Mouse (Mus musculus): ENCODE results near the gene Sft2d1. TPM values are rescaled to one million over a fixed set of nuclear protein-coding genes. Genes with fewer than 3 reads are reported as not detected.

Sft2d1 gene
- total and polyA plus RNA-seq, 3 experiments, result 23.7 to 64.1 (median 29.1) TPM

DNA sequence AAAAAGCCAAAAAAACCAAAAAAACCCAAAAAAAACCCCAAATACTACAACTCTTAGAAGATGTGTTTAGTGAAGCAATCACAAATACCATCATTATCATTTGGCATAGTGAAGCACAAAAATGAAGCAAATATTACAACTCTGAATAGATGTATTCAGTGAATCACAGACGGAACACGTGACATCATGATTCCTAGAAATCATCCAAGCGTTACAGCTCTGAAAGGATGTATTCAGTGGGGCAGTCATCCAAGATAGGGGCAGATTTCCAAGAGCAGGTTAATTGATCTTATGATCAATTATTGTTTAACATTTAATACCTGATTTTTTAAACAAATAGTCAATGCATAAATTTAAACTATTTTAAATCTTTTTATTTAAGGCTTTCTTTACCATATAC, 33.6 kb upstream of the Sft2d1 start:
- TF ChIP-seq GATA2 (IDR thresholded peaks at IDR 0.05; ENCODE audit: borderline replicate concordance, low read depth, low read length), result no peak
- TF ChIP-seq GATA1 (IDR thresholded peaks at IDR 0.05; ENCODE audit: borderline replicate concordance, low read length), result no peak
- TF ChIP-seq TAL1 (conservative IDR thresholded peaks at IDR 0.05; ENCODE audit: low read depth, low read length), result no peak
- TF ChIP-seq POLR2AphosphoS5 (IDR thresholded peaks at IDR 0.05; ENCODE audit: insufficient replicate concordance, low read depth, low read length), result no peak
- no peak for TF ChIP-seq CTCF (IDR thresholded peaks at IDR 0.05; ENCODE audit: low read depth, low read length)
- H3K4me1 ChIP-seq (ENCODE audit: insufficient read depth, low read depth, low read length), result 0 out of 2 replicates have a peak, but pooled peaks cover 5% of the 10 kb centered on the region
- H3K36me3 ChIP-seq (replicated peaks), result no peaks in the 10 kb centered on the region
- ATAC-seq (ENCODE audit: extremely low read depth, insufficient number of reproducible peaks, low FRiP score, poor library complexity, severe bottlenecking) (no peak), DNase-seq (ENCODE audit: low spot score) (no peak)
- H3K27me3 ChIP-seq (ENCODE audit: insufficient read depth, low read length), result peaks cover 32% of the 10 kb centered on the region
- no peaks in the 10 kb centered on the region for H3K9me3 ChIP-seq (replicated peaks)
- H3K4me3 ChIP-seq (ENCODE audit: low read depth, low read length), result no peak overlapping the region

DNA sequence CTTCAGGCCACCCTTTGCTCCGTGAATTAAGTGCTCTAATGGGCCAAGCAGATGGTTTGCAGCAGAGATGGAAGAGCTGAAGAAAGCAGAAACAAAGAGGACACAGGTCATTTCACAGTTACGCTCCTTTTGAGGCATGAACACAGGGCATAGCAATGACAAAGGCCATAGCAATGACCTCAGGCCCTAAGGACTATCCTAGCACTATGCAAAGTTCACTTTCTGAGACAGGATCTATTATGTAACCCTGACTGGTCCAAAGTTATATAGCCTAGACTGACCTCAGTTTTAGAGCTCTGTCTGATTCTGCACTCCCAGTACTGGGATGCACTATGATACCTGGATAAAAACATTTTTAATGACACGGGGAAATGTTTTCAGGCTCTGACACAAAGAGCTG, 32.5 kb upstream of the Sft2d1 start:
- Histone ChIP-seq H3K27me3 (ENCODE audit: insufficient read depth, low read length) (peaks cover 23% of the 10 kb centered on the region), H3K9me3 (replicated peaks) (no peaks in the 10 kb centered on the region), H3K4me3 (ENCODE audit: low read depth, low read length) (no peak overlapping the region), H3K4me1 (ENCODE audit: insufficient read depth, low read depth, low read length) (peaks cover 12% of the 10 kb centered on the region), H3K36me3 (replicated peaks) (no peaks in the 10 kb centered on the region)
- TF ChIP-seq POLR2AphosphoS5 (IDR thresholded peaks at IDR 0.05; ENCODE audit: insufficient replicate concordance, low read depth, low read length) (no peak), GATA1 (IDR thresholded peaks at IDR 0.05; ENCODE audit: borderline replicate concordance, low read length) (no peak), TAL1 (conservative IDR thresholded peaks at IDR 0.05; ENCODE audit: low read depth, low read length) (no peak)
- DNase-seq (ENCODE audit: low spot score) (no peak), ATAC-seq (ENCODE audit: extremely low read depth, insufficient number of reproducible peaks, low FRiP score, poor library complexity, severe bottlenecking) (no peak)

DNA sequence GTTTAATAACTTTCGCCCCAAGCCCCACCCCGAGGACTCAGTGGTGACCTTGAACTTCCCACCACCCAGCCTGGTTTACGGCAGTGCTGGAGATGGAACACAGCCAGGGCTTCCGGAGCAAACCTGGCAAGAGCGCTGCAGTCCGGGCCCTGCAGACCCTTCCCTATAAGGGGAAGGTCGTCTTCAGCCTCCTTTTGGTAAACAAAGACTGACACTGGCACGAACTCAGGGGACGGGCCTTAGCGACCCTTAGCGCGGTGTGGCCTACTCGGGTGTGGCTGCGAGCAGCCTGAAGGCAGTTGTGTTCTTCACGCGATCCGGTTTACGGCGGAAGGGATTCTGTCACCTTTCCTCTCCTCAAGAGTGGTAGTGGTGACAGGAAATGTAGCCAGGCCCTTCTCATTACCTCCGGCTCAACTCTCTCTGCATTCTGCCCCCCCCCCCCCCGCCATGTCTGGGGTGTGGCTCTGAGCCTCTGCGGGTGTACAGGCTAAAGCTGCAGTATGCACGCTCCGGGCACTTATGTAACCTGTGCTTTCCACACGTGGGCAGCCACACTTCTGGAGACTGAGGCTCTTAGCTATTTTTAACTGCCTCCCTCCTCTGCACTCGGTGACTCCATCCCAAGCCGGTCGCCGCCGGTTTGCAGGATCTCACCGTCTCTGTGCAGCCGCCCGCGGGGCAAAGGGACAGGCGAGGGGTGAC, 27.9 kb upstream of the Sft2d1 start, which contains the start of gene Mpc1:
Mpc1 (plus strand) TSS at position 84 of the 705 bp plus-strand sequence.
- TF ChIP-seq GATA1 (IDR thresholded peaks at IDR 0.05; ENCODE audit: borderline replicate concordance, low read length), result no peak
- TF ChIP-seq POLR2AphosphoS5 (IDR thresholded peaks at IDR 0.05; ENCODE audit: insufficient replicate concordance, low read depth, low read length), result no peak
- no peak for TF ChIP-seq TAL1 (conservative IDR thresholded peaks at IDR 0.05; ENCODE audit: low read depth, low read length)
- no peak for TF ChIP-seq CTCF (IDR thresholded peaks at IDR 0.05; ENCODE audit: low read depth, low read length)
- TF ChIP-seq GATA2 (IDR thresholded peaks at IDR 0.05; ENCODE audit: borderline replicate concordance, low read depth, low read length), result no peak
- no peaks in the 10 kb centered on the region for H3K9me3 ChIP-seq (replicated peaks)
- H3K4me3 ChIP-seq (ENCODE audit: low read depth, low read length), result peak within 1 kb of the TSS; percentile 99
- peak; percentile 31 for ATAC-seq (ENCODE audit: extremely low read depth, insufficient number of reproducible peaks, low FRiP score, poor library complexity, severe bottlenecking)
- H3K4me1 ChIP-seq (ENCODE audit: insufficient read depth, low read depth, low read length), result peaks cover 32% of the 10 kb centered on the region
- H3K36me3 ChIP-seq (replicated peaks), result peaks cover 8% of the 10 kb centered on the region
- DNase-seq (ENCODE audit: low spot score), result peak; percentile 62
- H3K27me3 ChIP-seq (ENCODE audit: insufficient read depth, low read length), result peaks cover 4% of the 10 kb centered on the region; the same call in 1 of the 2 replicates

DNA sequence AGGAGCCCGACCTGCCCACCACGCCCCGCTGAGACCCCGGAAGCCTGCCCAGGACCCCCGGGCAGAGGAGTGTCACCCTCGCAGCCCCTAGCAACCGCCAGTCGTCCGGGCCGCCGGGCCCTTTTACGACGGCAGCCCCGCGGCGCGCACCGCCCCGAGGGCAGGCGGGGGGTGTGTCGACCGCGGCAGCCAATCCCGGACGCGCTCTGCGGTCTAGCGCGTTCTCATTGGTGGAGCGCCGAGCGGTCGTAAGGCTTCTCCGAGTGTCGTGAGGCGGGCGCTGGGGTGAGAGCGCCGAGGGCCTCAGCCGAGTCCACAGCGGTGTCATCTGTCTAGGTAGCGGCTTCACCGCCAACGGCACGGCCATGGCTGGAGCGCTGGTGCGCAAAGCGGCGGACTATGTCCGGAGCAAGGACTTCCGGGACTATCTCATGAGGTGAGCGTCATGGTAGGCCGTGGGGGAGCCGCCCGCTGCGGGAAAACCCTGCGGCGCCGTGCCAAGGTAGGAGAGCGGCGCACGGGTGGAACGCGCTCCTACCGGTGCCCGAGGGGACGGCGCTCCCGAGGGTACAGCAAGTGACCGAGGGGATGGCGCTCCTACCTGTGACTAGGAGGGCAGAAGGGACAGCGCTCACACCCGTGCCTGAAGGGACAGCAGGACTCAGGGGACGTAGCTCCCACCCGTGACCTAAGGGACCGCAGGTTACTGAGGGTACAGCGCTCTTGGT, 27.2 kb upstream of the Sft2d1 start:
- TF ChIP-seq GATA1 (IDR thresholded peaks at IDR 0.05; ENCODE audit: borderline replicate concordance, low read length), result no peak
- TF ChIP-seq GATA2 (IDR thresholded peaks at IDR 0.05; ENCODE audit: borderline replicate concordance, low read depth, low read length), result no peak
- no peak for TF ChIP-seq POLR2AphosphoS5 (IDR thresholded peaks at IDR 0.05; ENCODE audit: insufficient replicate concordance, low read depth, low read length)
- no peak for TF ChIP-seq TAL1 (conservative IDR thresholded peaks at IDR 0.05; ENCODE audit: low read depth, low read length)
- TF ChIP-seq CTCF (IDR thresholded peaks at IDR 0.05; ENCODE audit: low read depth, low read length), result no peak
- Histone ChIP-seq H3K36me3 (replicated peaks) (peaks cover 8% of the 10 kb centered on the region), H3K4me3 (ENCODE audit: low read depth, low read length) (peak overlapping the region; percentile 99), H3K4me1 (ENCODE audit: insufficient read depth, low read depth, low read length) (peaks cover 32% of the 10 kb centered on the region), H3K27me3 (ENCODE audit: insufficient read depth, low read length) (no peaks in the 10 kb centered on the region), H3K9me3 (replicated peaks) (no peaks in the 10 kb centered on the region)
- DNase-seq (ENCODE audit: low spot score) (peak; percentile 97), ATAC-seq (ENCODE audit: extremely low read depth, insufficient number of reproducible peaks, low FRiP score, poor library complexity, severe bottlenecking) (peak; percentile 86)

DNA sequence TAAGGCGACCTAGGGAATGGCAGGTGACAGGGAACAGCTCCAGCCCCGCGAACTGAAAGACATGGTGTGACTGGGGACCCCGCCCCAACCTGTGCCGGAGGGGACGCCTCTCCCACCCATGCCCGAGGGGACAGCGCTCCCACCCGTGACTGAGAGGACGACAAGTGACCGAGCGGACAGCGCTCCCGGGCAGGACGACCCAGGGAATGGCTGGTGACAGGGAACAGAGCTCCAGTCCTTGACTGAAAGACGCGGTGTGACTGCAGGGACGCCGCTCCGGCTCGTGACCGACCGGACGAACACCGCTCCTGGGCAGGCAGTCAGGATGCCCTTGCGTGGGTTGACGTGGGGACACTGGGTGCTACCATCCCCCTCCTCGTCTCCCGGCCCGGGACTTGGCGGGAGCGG, 26.6 kb upstream of the Sft2d1 start:
- Histone ChIP-seq H3K4me3 (ENCODE audit: low read depth, low read length) (peak overlapping the region; percentile 99), H3K9me3 (replicated peaks) (no peaks in the 10 kb centered on the region), H3K4me1 (ENCODE audit: insufficient read depth, low read depth, low read length) (peaks cover 32% of the 10 kb centered on the region), H3K36me3 (replicated peaks) (peaks cover 12% of the 10 kb centered on the region), H3K27me3 (ENCODE audit: insufficient read depth, low read length) (no peaks in the 10 kb centered on the region)
- TF ChIP-seq GATA1 (IDR thresholded peaks at IDR 0.05; ENCODE audit: borderline replicate concordance, low read length), result no peak
- no peak for TF ChIP-seq TAL1 (conservative IDR thresholded peaks at IDR 0.05; ENCODE audit: low read depth, low read length)
- no peak for TF ChIP-seq CTCF (IDR thresholded peaks at IDR 0.05; ENCODE audit: low read depth, low read length)
- no peak for TF ChIP-seq GATA2 (IDR thresholded peaks at IDR 0.05; ENCODE audit: borderline replicate concordance, low read depth, low read length)
- TF ChIP-seq POLR2AphosphoS5 (IDR thresholded peaks at IDR 0.05; ENCODE audit: insufficient replicate concordance, low read depth, low read length), result no peak
- DNase-seq (ENCODE audit: low spot score) (peak; percentile 12), ATAC-seq (ENCODE audit: extremely low read depth, insufficient number of reproducible peaks, low FRiP score, poor library complexity, severe bottlenecking) (no peak)

DNA sequence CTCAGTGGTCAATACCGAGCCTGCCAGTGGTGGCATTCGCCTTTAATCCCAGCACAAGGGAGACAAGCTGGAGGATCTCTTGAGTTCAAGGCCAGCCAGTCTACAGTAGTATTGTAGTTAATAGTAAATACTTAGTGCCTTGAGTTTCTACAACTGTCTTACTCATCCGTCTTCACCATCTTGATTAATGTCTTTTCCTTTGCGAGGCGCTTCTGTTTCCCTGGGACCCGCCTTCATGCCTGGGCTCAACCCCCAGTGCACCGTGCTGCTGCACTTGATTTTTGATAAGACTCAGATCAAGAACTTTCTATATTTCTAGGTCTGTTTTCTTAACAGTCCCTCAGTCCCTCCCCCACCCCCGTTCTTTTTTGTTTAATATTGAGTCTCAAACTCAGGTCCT, 25.8 kb upstream of the Sft2d1 start:
- TF ChIP-seq GATA2 (IDR thresholded peaks at IDR 0.05; ENCODE audit: borderline replicate concordance, low read depth, low read length) (no peak), GATA1 (IDR thresholded peaks at IDR 0.05; ENCODE audit: borderline replicate concordance, low read length) (no peak), CTCF (IDR thresholded peaks at IDR 0.05; ENCODE audit: low read depth, low read length) (no peak), POLR2AphosphoS5 (IDR thresholded peaks at IDR 0.05; ENCODE audit: insufficient replicate concordance, low read depth, low read length) (no peak), TAL1 (conservative IDR thresholded peaks at IDR 0.05; ENCODE audit: low read depth, low read length) (no peak)
- Histone ChIP-seq H3K4me1 (ENCODE audit: insufficient read depth, low read depth, low read length) (peaks cover 32% of the 10 kb centered on the region), H3K4me3 (ENCODE audit: low read depth, low read length) (peak overlapping the region; percentile 99; the same call in 1 of the 2 replicates), H3K36me3 (replicated peaks) (peaks cover 19% of the 10 kb centered on the region), H3K27me3 (ENCODE audit: insufficient read depth, low read length) (no peaks in the 10 kb centered on the region), H3K9me3 (replicated peaks) (no peaks in the 10 kb centered on the region)
- DNase-seq (ENCODE audit: low spot score), result peak; percentile 5
- no peak for ATAC-seq (ENCODE audit: extremely low read depth, insufficient number of reproducible peaks, low FRiP score, poor library complexity, severe bottlenecking)
